Mouse (Mus musculus) megakaryocyte-erythroid progenitor cell, adult 5-6 weeks (primary cell): ENCODE data around the gene Cntnap5a. TPM values are rescaled to one million over a fixed set of nuclear protein-coding genes. Genes with fewer than 3 reads are reported as not detected.

Experiments used
- ATAC-seq: replicated peaks from 2 replicates; pipeline ENCODE4 v1.8.0; 2016; ENCODE audit warnings: mild to moderate bottlenecking, inconsistent platforms; ENCODE audit not compliant: severe bottlenecking, poor library complexity, low FRiP score, low TSS enrichment
- total RNA-seq, 2 experiments: library from RNA; stranded (forward) in 1 of 2; stranded (reverse) in 1 of 2; fragments of 200-1000, 215-1000 nt in 1 of 2; fragments of >200 nt in 1 of 2; fragmentation: Nextera tagmentation in 1 of 2; gene quantifications; 2 replicates each; pipeline ENCODE4 v1.2.3; 2014 to 2017

Gene Cntnap5a
- total RNA-seq, 2 experiments from 2014 or later: not detected

- ATAC-seq: no peak
Measured at GRCm38 (mm10) chr1:116313269-116313668, 628.7 kb downstream of the Cntnap5a start.

- no peak for ATAC-seq
Measured at GRCm38 (mm10) chr1:116324505-116324904, 639.9 kb downstream of the Cntnap5a start.

- ATAC-seq: no peak
Measured at GRCm38 (mm10) chr1:116353669-116354068, 669.1 kb downstream of the Cntnap5a start.

GRCm38 (mm10) chr1:116365606-116366005 is 681.0 kb downstream of the Cntnap5a start:
- no peak for ATAC-seq

- ATAC-seq: no peak
Measured at GRCm38 (mm10) chr1:116366171-116366570, 681.6 kb downstream of the Cntnap5a start.

GRCm38 (mm10) chr1:116366806-116367205 is 682.2 kb downstream of the Cntnap5a start:
- no peak for ATAC-seq

- no peak for ATAC-seq
Measured at GRCm38 (mm10) chr1:116367572-116367971, 683.0 kb downstream of the Cntnap5a start.

GRCm38 (mm10) chr1:116370817-116371216 is 686.3 kb downstream of the Cntnap5a start:
- no peak for ATAC-seq

- ATAC-seq: no peak
Measured at GRCm38 (mm10) chr1:116373551-116373950, 689.0 kb downstream of the Cntnap5a start.

GRCm38 (mm10) chr1:116392390-116392789 is 707.8 kb downstream of the Cntnap5a start:
- ATAC-seq: no peak

- ATAC-seq: no peak
Measured at GRCm38 (mm10) chr1:116401996-116402656, 717.6 kb downstream of the Cntnap5a start.

- ATAC-seq: no peak
Measured at GRCm38 (mm10) chr1:116409836-116410235, 725.3 kb downstream of the Cntnap5a start.

GRCm38 (mm10) chr1:116428396-116428795 is 743.8 kb downstream of the Cntnap5a start:
- ATAC-seq: no peak

- no peak for ATAC-seq
Measured at GRCm38 (mm10) chr1:116455115-116455717, 770.7 kb downstream of the Cntnap5a start.

- no peak for ATAC-seq
Measured at GRCm38 (mm10) chr1:116477703-116478102, 793.1 kb downstream of the Cntnap5a start.

- no peak for ATAC-seq
Measured at GRCm38 (mm10) chr1:116488780-116489569, 804.4 kb downstream of the Cntnap5a start.

- ATAC-seq: no peak
Measured at GRCm38 (mm10) chr1:116577969-116578666, 893.6 kb downstream of the Cntnap5a start.

- ATAC-seq: no peak
Measured at GRCm38 (mm10) chr1:116616272-116616671, 931.7 kb downstream of the Cntnap5a start.
